Mouse (Mus musculus): ENCODE measurements around the gene Gm9964. TPM values are rescaled to one million over a fixed set of nuclear protein-coding genes. Genes with fewer than 3 reads are reported as not detected.

Gene Gm9964
- polyA plus RNA-seq (2014; fragmentation: Nextera tagmentation; extraction: Ambion mirVana): not detected in 2 replicates

GRCm38 (mm10) chr11:79296856-79297491 is at the start of gene Gm9964:
Gene Gm9964, minus strand, starts transcription at chr11:79296906.
- H3K9me3 ChIP-seq (ENCODE audit: control insufficient read depth, low read length): no peaks in the 10 kb centered on the region
- no peaks in the 10 kb centered on the region for H3K36me3 ChIP-seq (ENCODE audit: control insufficient read depth, insufficient read depth, low read length)
- H3K4me3 ChIP-seq (ENCODE audit: low read length): no peak within 1 kb of the TSS
- 0 out of 2 replicates have a peak within 1 kb of the TSS, but pooled peaks have one; percentile 24 for H3K27ac ChIP-seq (ENCODE audit: low read depth, low read length)
- H3K9ac ChIP-seq (ENCODE audit: low read depth, low read length): no peak within 1 kb of the TSS
- no peak within 1 kb of the TSS for H3K4me2 ChIP-seq (replicated peaks; ENCODE audit: low read depth, low read length)
- peaks cover 4% of the 10 kb centered on the region; the same call in 1 of the 2 replicates for H3K4me1 ChIP-seq (ENCODE audit: control insufficient read depth, insufficient read depth, low read length)
- WGBS: 38% methylated on average over 5 of the region's 5 CpGs
- no peak for ATAC-seq (ENCODE audit: low FRiP score, low TSS enrichment)
- H3K27me3 ChIP-seq (ENCODE audit: control insufficient read depth, insufficient read depth, low read length): no peaks in the 10 kb centered on the region

- H3K4me1 ChIP-seq (ENCODE audit: control insufficient read depth, insufficient read depth, low read length): peaks cover 12% of the 10 kb centered on the region; the same call in 1 of the 2 replicates
- peak overlapping the region; percentile 96 for H3K9ac ChIP-seq (ENCODE audit: low read depth, low read length)
- H3K4me3 ChIP-seq (ENCODE audit: low read length): peak overlapping the region; percentile 94
- peak overlapping the region; percentile 91 for H3K27ac ChIP-seq (ENCODE audit: low read depth, low read length)
- peak; percentile 80 for ATAC-seq (ENCODE audit: low FRiP score, low TSS enrichment)
- no peaks in the 10 kb centered on the region; the same call in 1 of the 2 replicates for H3K36me3 ChIP-seq (ENCODE audit: control insufficient read depth, insufficient read depth, low read length)
- H3K9me3 ChIP-seq (ENCODE audit: control insufficient read depth, low read length): peaks cover 4% of the 10 kb centered on the region; the same call in 1 of the 2 replicates
- H3K27me3 ChIP-seq (ENCODE audit: control insufficient read depth, insufficient read depth, low read length): no peaks in the 10 kb centered on the region
- WGBS: under 1% methylated on average over 39 of the region's 63 CpGs
- H3K4me2 ChIP-seq (replicated peaks; ENCODE audit: low read depth, low read length): peak overlapping the region; percentile 76
Measured at GRCm38 (mm10) chr11:79339808-79340781, 43.4 kb upstream of the Gm9964 start.

GRCm38 (mm10) chr11:79339234-79339807 is 42.6 kb upstream of the Gm9964 start, which contains the start of gene Nf1:
Gene Nf1, plus strand, starts transcription at chr11:79339693.
- Histone ChIP-seq H3K4me2 (replicated peaks; ENCODE audit: low read depth, low read length) (peak within 1 kb of the TSS; percentile 76), H3K27me3 (ENCODE audit: control insufficient read depth, insufficient read depth, low read length) (no peaks in the 10 kb centered on the region), H3K9ac (ENCODE audit: low read depth, low read length) (peak within 1 kb of the TSS; percentile 96), H3K4me3 (ENCODE audit: low read length) (peak within 1 kb of the TSS; percentile 94), H3K4me1 (ENCODE audit: control insufficient read depth, insufficient read depth, low read length) (peaks cover 12% of the 10 kb centered on the region; the same call in 1 of the 2 replicates), H3K9me3 (ENCODE audit: control insufficient read depth, low read length) (peaks cover 4% of the 10 kb centered on the region; the same call in 1 of the 2 replicates), H3K36me3 (ENCODE audit: control insufficient read depth, insufficient read depth, low read length) (no peaks in the 10 kb centered on the region; the same call in 1 of the 2 replicates), H3K27ac (ENCODE audit: low read depth, low read length) (peak within 1 kb of the TSS; percentile 91)
- under 1% methylated on average over 47 of the region's 49 CpGs for WGBS
- peak; percentile 95 for ATAC-seq (ENCODE audit: low FRiP score, low TSS enrichment)

- 54% methylated on average over 4 of the region's 4 CpGs for WGBS
- no peak for ATAC-seq (ENCODE audit: low FRiP score, low TSS enrichment)
- Histone ChIP-seq H3K4me2 (replicated peaks; ENCODE audit: low read depth, low read length) (peak overlapping the region; percentile 76), H3K27me3 (ENCODE audit: control insufficient read depth, insufficient read depth, low read length) (no peaks in the 10 kb centered on the region), H3K4me3 (ENCODE audit: low read length) (peak overlapping the region; percentile 94), H3K4me1 (ENCODE audit: control insufficient read depth, insufficient read depth, low read length) (peaks cover 12% of the 10 kb centered on the region; the same call in 1 of the 2 replicates), H3K36me3 (ENCODE audit: control insufficient read depth, insufficient read depth, low read length) (no peaks in the 10 kb centered on the region; the same call in 1 of the 2 replicates), H3K9ac (ENCODE audit: low read depth, low read length) (peak overlapping the region; percentile 96; the same call in 1 of the 2 replicates), H3K9me3 (ENCODE audit: control insufficient read depth, low read length) (peaks cover 4% of the 10 kb centered on the region; the same call in 1 of the 2 replicates), H3K27ac (ENCODE audit: low read depth, low read length) (peak overlapping the region; percentile 91)
Measured at GRCm38 (mm10) chr11:79338621-79339020, 41.9 kb upstream of the Gm9964 start.

- no peaks in the 10 kb centered on the region; the same call in 1 of the 2 replicates for H3K36me3 ChIP-seq (ENCODE audit: control insufficient read depth, insufficient read depth, low read length)
- no peak for ATAC-seq (ENCODE audit: low FRiP score, low TSS enrichment)
- H3K27me3 ChIP-seq (ENCODE audit: control insufficient read depth, insufficient read depth, low read length): no peaks in the 10 kb centered on the region
- peaks cover 12% of the 10 kb centered on the region; the same call in 1 of the 2 replicates for H3K4me1 ChIP-seq (ENCODE audit: control insufficient read depth, insufficient read depth, low read length)
- no peak overlapping the region for H3K9ac ChIP-seq (ENCODE audit: low read depth, low read length)
- H3K4me2 ChIP-seq (replicated peaks; ENCODE audit: low read depth, low read length): no peak overlapping the region
- no peak overlapping the region for H3K4me3 ChIP-seq (ENCODE audit: low read length)
- peaks cover 4% of the 10 kb centered on the region; the same call in 1 of the 2 replicates for H3K9me3 ChIP-seq (ENCODE audit: control insufficient read depth, low read length)
- no peak overlapping the region for H3K27ac ChIP-seq (ENCODE audit: low read depth, low read length)
- WGBS: 92% methylated on average over 5 of the region's 5 CpGs
Measured at GRCm38 (mm10) chr11:79336722-79337267, 40.1 kb upstream of the Gm9964 start.

- Histone ChIP-seq H3K4me1 (ENCODE audit: control insufficient read depth, insufficient read depth, low read length) (peaks cover 4% of the 10 kb centered on the region; the same call in 1 of the 2 replicates), H3K4me3 (ENCODE audit: low read length) (no peak overlapping the region), H3K4me2 (replicated peaks; ENCODE audit: low read depth, low read length) (no peak overlapping the region), H3K36me3 (ENCODE audit: control insufficient read depth, insufficient read depth, low read length) (no peaks in the 10 kb centered on the region), H3K9ac (ENCODE audit: low read depth, low read length) (no peak overlapping the region), H3K27ac (ENCODE audit: low read depth, low read length) (no peak overlapping the region), H3K27me3 (ENCODE audit: control insufficient read depth, insufficient read depth, low read length) (no peaks in the 10 kb centered on the region), H3K9me3 (ENCODE audit: control insufficient read depth, low read length) (peaks cover 4% of the 10 kb centered on the region; the same call in 1 of the 2 replicates)
- 91% methylated on average over 6 of the region's 6 CpGs for WGBS
- no peak for ATAC-seq (ENCODE audit: low FRiP score, low TSS enrichment)
Measured at GRCm38 (mm10) chr11:79335077-79335476, 38.4 kb upstream of the Gm9964 start.

GRCm38 (mm10) chr11:79329585-79329984 is 32.9 kb upstream of the Gm9964 start:
- 100% methylated on average over 1 of the region's 1 CpGs for WGBS
- no peaks in the 10 kb centered on the region for H3K27me3 ChIP-seq (ENCODE audit: control insufficient read depth, insufficient read depth, low read length)
- no peak for ATAC-seq (ENCODE audit: low FRiP score, low TSS enrichment)
- H3K9ac ChIP-seq (ENCODE audit: low read depth, low read length): no peak overlapping the region
- no peaks in the 10 kb centered on the region for H3K36me3 ChIP-seq (ENCODE audit: control insufficient read depth, insufficient read depth, low read length)
- H3K9me3 ChIP-seq (ENCODE audit: control insufficient read depth, low read length): no peaks in the 10 kb centered on the region
- H3K4me1 ChIP-seq (ENCODE audit: control insufficient read depth, insufficient read depth, low read length): no peaks in the 10 kb centered on the region
- no peak overlapping the region for H3K4me3 ChIP-seq (ENCODE audit: low read length)
- no peak overlapping the region for H3K4me2 ChIP-seq (replicated peaks; ENCODE audit: low read depth, low read length)
- no peak overlapping the region for H3K27ac ChIP-seq (ENCODE audit: low read depth, low read length)

GRCm38 (mm10) chr11:79328060-79328459 is 31.4 kb upstream of the Gm9964 start:
- Histone ChIP-seq H3K9me3 (ENCODE audit: control insufficient read depth, low read length) (no peaks in the 10 kb centered on the region), H3K9ac (ENCODE audit: low read depth, low read length) (no peak overlapping the region), H3K27ac (ENCODE audit: low read depth, low read length) (no peak overlapping the region), H3K36me3 (ENCODE audit: control insufficient read depth, insufficient read depth, low read length) (no peaks in the 10 kb centered on the region), H3K4me2 (replicated peaks; ENCODE audit: low read depth, low read length) (no peak overlapping the region), H3K4me3 (ENCODE audit: low read length) (no peak overlapping the region), H3K27me3 (ENCODE audit: control insufficient read depth, insufficient read depth, low read length) (no peaks in the 10 kb centered on the region), H3K4me1 (ENCODE audit: control insufficient read depth, insufficient read depth, low read length) (no peaks in the 10 kb centered on the region)
- ATAC-seq (ENCODE audit: low FRiP score, low TSS enrichment): no peak
- WGBS: 92% methylated on average over 4 of the region's 4 CpGs

All from kidney, embryonic 14.5 days (tissue).